Mouse (Mus musculus): Measurements from ENCODE around the gene Btg4.

GRCm38 (mm10) chr9:51076300-51076978 is 15.7 kb downstream of the Btg4 start:
- TF ChIP-seq CTCF (conservative IDR thresholded peaks at IDR 0.05; ENCODE audit: insufficient read depth, insufficient read length, low read depth, low read length), result no peak
- no peak for TF ChIP-seq POLR2A (IDR thresholded peaks at IDR 0.05; ENCODE audit: low read depth, low read length)
